27 mouse cellular contexts compared by ENCODE assay signal in the genomic region with DNA sequence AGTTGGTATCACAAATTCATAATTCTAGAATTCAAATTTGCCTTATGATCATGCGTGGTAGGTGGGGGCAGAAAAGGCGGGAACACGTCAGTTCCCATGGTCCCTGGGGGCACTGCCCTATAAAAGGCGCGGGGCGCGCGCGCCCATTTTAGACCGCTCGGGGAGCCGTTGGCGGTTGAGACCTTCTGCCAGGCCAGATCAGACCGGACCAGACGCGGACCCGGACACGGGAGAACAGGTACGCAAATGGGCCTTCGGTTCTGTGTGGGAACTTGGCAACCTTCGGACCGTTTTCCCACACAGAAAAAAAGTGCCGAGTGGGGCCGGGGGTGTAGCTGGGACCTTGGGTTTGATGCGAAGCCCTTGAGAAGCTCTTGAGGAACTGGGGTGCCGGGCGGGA. TPM values are rescaled to one million over a fixed set of nuclear protein-coding genes. Genes with fewer than 3 reads are reported as not detected.
"Had no signal": no experiment of that assay in that cellular context is flagged by ENCODE, and none has a peak within 500 bp of the region (broad histone marks: within the 10 kb centered on the region; RNA-seq: fewer than 3 reads in every experiment).

No protein-coding gene starts in this region.

- H3K9ac ChIP-seq: limb, embryonic 12.5 days; limb, embryonic 15.5 days; liver, embryonic 14.5 days; liver, postnatal 0 days; lung, embryonic 14.5 days; midbrain, embryonic 12.5 days; midbrain, embryonic 15.5 days; neural tube, embryonic 12.5 days; neural tube, embryonic 15.5 days had no signal

- ATAC-seq: liver, postnatal 0 days; lung, postnatal 0 days; midbrain, embryonic 15.5 days had no signal

- H3K9me3 ChIP-seq: midbrain, embryonic 15.5 days had no signal

- H3K36me3 ChIP-seq: limb, embryonic 12.5 days; limb, embryonic 15.5 days; midbrain, embryonic 12.5 days; midbrain, embryonic 15.5 days; neural tube, embryonic 12.5 days; neural tube, embryonic 15.5 days had no signal

- H3K27me3 ChIP-seq: limb, embryonic 15.5 days; midbrain, embryonic 12.5 days; midbrain, embryonic 15.5 days; neural tube, embryonic 12.5 days; neural tube, embryonic 15.5 days had no signal

- H3K4me1 ChIP-seq: limb, embryonic 12.5 days; limb, embryonic 15.5 days; midbrain, embryonic 12.5 days; midbrain, embryonic 15.5 days; neural tube, embryonic 12.5 days; neural tube, embryonic 15.5 days had no signal

- H3K27ac ChIP-seq: layer of hippocampus, adult 2 months; left cerebral cortex, adult 2 months; limb, embryonic 12.5 days; limb, embryonic 15.5 days; liver, embryonic 14.5 days; macrophage; midbrain, embryonic 12.5 days; midbrain, embryonic 15.5 days; neural tube, embryonic 12.5 days; neural tube, embryonic 15.5 days; stomach, postnatal 0 days had no signal

- H3K4me3 ChIP-seq: layer of hippocampus, adult 2 months; left cerebral cortex, adult 2 months; limb, embryonic 12.5 days; limb, embryonic 15.5 days; midbrain, embryonic 12.5 days; midbrain, embryonic 15.5 days; neural tube, embryonic 12.5 days; neural tube, embryonic 15.5 days had no signal

- DNase-seq: kidney, adult 9 months; kidney, postnatal 14 days; layer of hippocampus, adult 9-11 months; layer of hippocampus, postnatal 36 days; left cerebral cortex, postnatal 4 days; liver, postnatal 0 days; lung, embryonic 14.5 days; right cerebral cortex, adult 18-20 months; right cerebral cortex, postnatal 14 days; right cerebral cortex, postnatal 4 days; thymus, adult 2 months; thymus, postnatal 14 days; thymus, postnatal 4 days had no signal

- H3K4me2 ChIP-seq: limb, embryonic 12.5 days; limb, embryonic 15.5 days; liver, embryonic 11.5 days; lung, embryonic 14.5 days; midbrain, embryonic 12.5 days; midbrain, embryonic 15.5 days; neural tube, embryonic 12.5 days; neural tube, embryonic 15.5 days had no signal

RNA-seq across cellular contexts. Expression of gene Cxcr3, which starts 38.4 kb away (rescaled TPM):
- total RNA-seq: layer of hippocampus, postnatal 36 days; left cerebral cortex, adult 2 months; left cerebral cortex, postnatal 10 days; left cerebral cortex, postnatal 4 days had no signal
- polyA plus RNA-seq: limb, embryonic 12.5 days had no signal
